Comparison of ENCODE assay signal across 14 mouse cellular contexts in the genomic region with DNA sequence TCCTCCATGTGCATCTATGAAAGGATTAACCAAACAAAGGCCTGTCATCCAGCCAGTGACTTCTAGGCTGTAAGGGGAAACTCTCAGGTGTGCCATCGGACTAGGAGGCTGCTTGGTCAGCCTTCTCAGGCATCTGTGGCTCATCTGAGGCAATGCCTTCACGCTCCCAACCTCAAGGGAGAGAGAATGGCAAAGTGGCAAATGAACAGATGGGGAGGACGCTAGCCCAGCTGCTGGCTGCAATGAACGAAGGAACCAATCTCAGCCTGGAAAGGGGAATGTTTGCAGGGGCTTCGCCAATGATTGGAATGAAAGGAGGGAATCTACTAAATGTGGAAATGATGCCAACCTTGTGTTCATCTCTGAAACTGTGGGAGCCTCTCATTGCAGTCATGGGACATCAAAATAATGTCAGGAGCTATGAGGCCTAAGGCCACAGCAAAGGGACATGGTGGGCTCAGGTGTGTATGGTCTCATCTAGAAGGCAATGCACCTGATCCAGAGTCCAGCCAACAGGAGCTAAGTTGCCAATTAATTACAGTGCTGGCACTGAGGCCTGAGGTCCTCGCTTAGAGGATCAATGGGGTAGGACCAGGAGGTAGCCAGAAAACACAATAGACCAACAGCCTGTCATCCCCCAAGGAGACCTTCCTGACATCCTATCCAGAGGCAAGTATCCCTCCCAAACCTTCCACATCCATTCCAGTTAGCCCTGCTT.
DNase-seq lines count a peak whose midpoint lies in the region.
"Had no signal": no experiment of that assay in that cellular context is flagged by ENCODE, and none has a peak within 500 bp of the region (broad histone marks: within the 10 kb centered on the region; RNA-seq: fewer than 3 reads in every experiment).

No protein-coding gene starts in this region.

- intact Hi-C loops in heart, postnatal 25 days (cut with DNase I) = no loop called here
- intact Hi-C loops in left cerebral cortex, postnatal 4 days (cut with DNase I) = no loop called here
- intact Hi-C loops in left cerebral cortex, postnatal 36 days (cut with DNase I) = no loop called here

- peak; percentile 67 to 75 for DNase-seq in cerebellum, postnatal 10 days
- no peak for DNase-seq in cerebellum, adult 9-11 months
- peak; percentile 75 for DNase-seq in heart, adult 11 months
- DNase-seq in heart, postnatal 25 days (ENCODE audit: low spot score) = no peak
- DNase-seq in left cerebral cortex, postnatal 4 days = peak; percentile 36
- no peak for DNase-seq in left cerebral cortex, postnatal 36 days (ENCODE audit: low spot score in 2 of 2)
- DNase-seq in kidney, adult 11 months = no peak
- DNase-seq: adrenal gland, adult 8-10 months; adrenal gland, postnatal 25 days; cerebellum, adult 18-20 months; cerebellum, postnatal 25 days; gastrocnemius, postnatal 10 days; gastrocnemius, postnatal 36 days; heart, postnatal 14 days had no signal

Comparison
In these comparisons a context has a peak if more than half of its experiments do, and no peak if none do; other contexts are left out.
1. DNase-seq: peak in cerebellum, postnatal 10 days (2 of 2), heart, adult 11 months (single experiment) and left cerebral cortex, postnatal 4 days (single experiment); none in cerebellum, adult 9-11 months (single experiment), heart, postnatal 25 days (single experiment), left cerebral cortex, postnatal 36 days (0 of 2) and kidney, adult 11 months (single experiment).